Mouse (Mus musculus): ENCODE results near the gene Ren1. TPM values are rescaled to one million over a fixed set of nuclear protein-coding genes. Genes with fewer than 3 reads are reported as not detected.

The Ren1 gene
- polyA plus RNA-seq, 1 experiment from 2014 or later, result 0.25 TPM

DNA sequence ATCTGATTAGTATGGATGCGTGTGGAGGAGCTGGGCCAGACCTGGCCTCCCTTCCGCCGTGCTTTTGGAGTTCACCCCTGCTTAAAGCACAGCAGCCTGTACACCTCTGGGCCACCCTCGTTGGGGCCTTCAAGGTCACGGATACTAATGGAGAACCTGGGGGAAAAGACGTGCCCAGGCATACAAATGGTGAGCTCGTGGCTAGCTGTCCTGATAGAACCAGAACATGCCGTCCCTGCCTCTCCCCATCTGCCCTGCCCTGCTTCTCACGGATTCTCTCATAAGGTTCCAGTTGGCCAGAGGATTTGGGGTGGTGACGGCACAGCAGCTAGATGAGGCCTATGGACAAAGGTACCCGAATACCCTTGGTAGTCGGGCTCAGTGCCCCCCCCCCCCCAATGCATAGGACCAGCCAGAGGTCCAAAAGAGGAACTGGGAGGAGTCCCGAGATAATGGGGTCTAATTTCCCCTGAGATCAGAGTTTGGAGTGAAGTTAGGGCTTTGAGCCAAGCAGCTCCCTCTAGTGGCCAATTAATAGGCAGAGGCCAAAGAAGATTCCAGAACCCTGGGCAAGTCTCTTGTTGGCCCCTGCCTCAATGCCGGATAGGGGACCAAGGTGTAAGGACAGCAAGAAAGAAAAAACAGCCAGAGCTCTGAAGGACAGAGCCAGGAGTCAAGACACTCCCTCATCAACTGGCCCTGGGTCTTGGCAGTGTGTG is 30.2 kb downstream of the Ren1 start:
- Histone ChIP-seq H3K27me3 (no peaks in the 10 kb centered on the region), H3K9me3 (no peaks in the 10 kb centered on the region), H3K4me2 (no peak overlapping the region), H3K27ac (no peak overlapping the region), H3K4me3 (no peak overlapping the region), H3K9ac (no peak overlapping the region), H3K4me1 (peaks cover 5% of the 10 kb centered on the region), H3K36me3 (peaks cover 14% of the 10 kb centered on the region)
- WGBS, result 70% methylated on average over 14 of the region's 14 CpGs
- no peak for ATAC-seq (ENCODE audit: insufficient number of reproducible peaks, insufficient read depth, low FRiP score, low TSS enrichment, low read depth)

DNA sequence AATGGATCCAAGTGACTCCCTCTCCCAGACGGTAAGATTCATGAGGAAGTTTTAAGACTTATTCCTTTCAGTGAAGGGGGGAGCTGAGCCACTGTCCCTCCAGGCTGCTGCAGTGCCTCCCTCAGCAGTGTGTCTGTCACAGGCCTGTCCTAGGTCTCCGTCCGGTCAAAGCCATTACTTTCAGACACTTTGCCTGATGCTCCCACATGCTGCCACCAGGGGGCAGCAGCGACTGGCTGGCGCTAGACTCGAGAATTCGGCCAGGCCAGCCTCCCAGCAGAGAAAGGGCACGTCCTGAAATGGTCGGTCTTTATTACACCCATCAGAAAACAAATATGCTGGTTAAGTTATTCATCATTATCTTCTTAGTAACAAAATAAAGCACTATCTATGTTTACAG is 31.7 kb downstream of the Ren1 start:
- no peak for ATAC-seq (ENCODE audit: insufficient number of reproducible peaks, insufficient read depth, low FRiP score, low TSS enrichment, low read depth)
- Histone ChIP-seq H3K9me3 (no peaks in the 10 kb centered on the region), H3K36me3 (peaks cover 14% of the 10 kb centered on the region), H3K4me1 (peaks cover 13% of the 10 kb centered on the region), H3K27ac (no peak overlapping the region), H3K4me3 (no peak overlapping the region), H3K4me2 (no peak overlapping the region), H3K9ac (no peak overlapping the region), H3K27me3 (no peaks in the 10 kb centered on the region)
- 7% methylated on average over 9 of the region's 9 CpGs for WGBS

GRCm38 (mm10) chr1:133382552-133383155 is 32.3 kb downstream of the Ren1 start:
- Histone ChIP-seq H3K9me3 (no peaks in the 10 kb centered on the region), H3K9ac (no peak overlapping the region), H3K4me3 (no peak overlapping the region), H3K4me2 (no peak overlapping the region), H3K36me3 (peaks cover 14% of the 10 kb centered on the region), H3K27me3 (no peaks in the 10 kb centered on the region), H3K4me1 (peaks cover 13% of the 10 kb centered on the region), H3K27ac (no peak overlapping the region)
- WGBS, result 54% methylated on average over 12 of the region's 12 CpGs
- no peak for ATAC-seq (ENCODE audit: insufficient number of reproducible peaks, insufficient read depth, low FRiP score, low TSS enrichment, low read depth)

GRCm38 (mm10) chr1:133383157-133383783 is 33.0 kb downstream of the Ren1 start:
- Histone ChIP-seq H3K27ac (no peak overlapping the region), H3K27me3 (no peaks in the 10 kb centered on the region), H3K9ac (no peak overlapping the region), H3K9me3 (no peaks in the 10 kb centered on the region), H3K36me3 (peaks cover 14% of the 10 kb centered on the region), H3K4me3 (no peak overlapping the region), H3K4me2 (no peak overlapping the region), H3K4me1 (peaks cover 13% of the 10 kb centered on the region)
- no peak for ATAC-seq (ENCODE audit: insufficient number of reproducible peaks, insufficient read depth, low FRiP score, low TSS enrichment, low read depth)
- WGBS, result 93% methylated on average over 14 of the region's 14 CpGs

DNA sequence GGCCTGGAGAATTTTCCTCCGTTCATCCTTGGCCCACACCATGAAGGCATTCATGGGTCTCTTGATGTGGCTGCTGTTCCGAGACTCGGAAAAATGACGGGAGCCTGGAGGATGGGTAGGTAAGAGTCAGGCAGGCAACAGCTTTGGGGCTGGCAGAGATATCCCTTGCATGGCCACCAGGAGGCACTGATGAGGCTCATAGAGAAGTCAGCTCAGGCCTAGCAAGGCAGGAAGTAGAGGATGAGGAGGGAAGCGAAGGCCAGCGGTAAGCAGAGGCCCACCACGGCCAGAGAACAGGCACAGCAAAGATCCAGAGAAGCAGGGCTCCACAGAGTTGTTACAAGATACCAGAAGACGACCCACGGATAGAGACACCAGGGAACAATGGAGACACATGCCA is 35.2 kb downstream of the Ren1 start:
- Histone ChIP-seq H3K36me3 (peaks cover 25% of the 10 kb centered on the region), H3K4me3 (peak overlapping the region; percentile 8; the same call in 1 of the 2 replicates), H3K9me3 (no peaks in the 10 kb centered on the region), H3K9ac (peak overlapping the region; percentile 51), H3K4me2 (peak overlapping the region; percentile 31), H3K4me1 (peaks cover 11% of the 10 kb centered on the region), H3K27me3 (no peaks in the 10 kb centered on the region), H3K27ac (no peak overlapping the region)
- ATAC-seq (ENCODE audit: insufficient number of reproducible peaks, insufficient read depth, low FRiP score, low TSS enrichment, low read depth), result no peak
- 40% methylated on average over 9 of the region's 9 CpGs for WGBS

- H3K27ac ChIP-seq, result no peak overlapping the region
- ATAC-seq (ENCODE audit: insufficient number of reproducible peaks, insufficient read depth, low FRiP score, low TSS enrichment, low read depth), result no peak
- H3K4me3 ChIP-seq, result no peak overlapping the region
These were observed 35.9 kb downstream of the Ren1 start for GRCm38 (mm10) chr1:133386209-133386608.

DNA sequence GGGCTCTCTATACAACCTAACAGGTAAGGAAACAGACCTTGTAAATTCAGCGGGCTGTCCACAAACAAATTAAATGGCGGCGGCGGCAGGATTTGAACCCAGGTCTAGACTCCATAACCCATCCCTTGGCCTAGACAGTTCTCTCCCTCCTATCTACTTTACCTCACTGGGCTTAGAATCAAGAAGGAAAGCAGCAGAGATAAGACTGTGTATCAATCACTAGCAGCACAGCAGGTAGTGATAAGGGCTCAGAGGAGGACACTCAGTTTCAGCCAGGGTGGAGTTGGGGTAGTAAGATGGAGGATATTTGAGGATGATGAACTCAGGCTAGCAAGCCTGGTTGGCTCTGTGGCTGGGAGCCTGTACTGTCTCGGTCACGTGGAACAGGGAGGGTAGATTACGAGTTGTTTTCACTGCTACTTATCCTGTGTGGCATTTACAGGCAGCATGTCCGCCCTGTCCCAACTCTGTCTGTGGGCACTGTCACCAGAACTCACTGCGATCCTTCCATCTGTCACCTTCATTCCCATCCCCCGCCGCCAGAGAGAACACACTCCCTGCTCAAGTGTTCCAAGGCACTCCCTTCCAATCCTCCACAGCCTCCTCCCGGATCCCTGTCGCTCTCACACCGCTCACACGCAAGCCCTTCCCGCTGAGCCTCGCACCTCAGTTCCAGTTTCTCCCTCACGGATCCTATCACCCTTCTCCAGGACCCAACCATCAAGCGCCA is 37.4 kb downstream of the Ren1 start:
- peaks cover 39% of the 10 kb centered on the region for H3K36me3 ChIP-seq
- no peak overlapping the region for H3K27ac ChIP-seq
- no peaks in the 10 kb centered on the region for H3K27me3 ChIP-seq
- 69% methylated on average over 19 of the region's 19 CpGs for WGBS
- no peaks in the 10 kb centered on the region for H3K9me3 ChIP-seq
- no peak overlapping the region for H3K4me2 ChIP-seq
- no peak overlapping the region for H3K4me3 ChIP-seq
- H3K4me1 ChIP-seq, result peaks cover 9% of the 10 kb centered on the region
- no peak overlapping the region for H3K9ac ChIP-seq
- no peak for ATAC-seq (ENCODE audit: insufficient number of reproducible peaks, insufficient read depth, low FRiP score, low TSS enrichment, low read depth)

More at GRCm38 (mm10) chr1:133386209-133386608, 35.9 kb downstream of the Ren1 start:
- Histone ChIP-seq H3K4me2 (peak overlapping the region; percentile 31; the same call in 1 of the 2 replicates), H3K36me3 (peaks cover 28% of the 10 kb centered on the region), H3K9me3 (no peaks in the 10 kb centered on the region), H3K4me1 (peaks cover 9% of the 10 kb centered on the region), H3K9ac (peak overlapping the region; percentile 51), H3K27me3 (no peaks in the 10 kb centered on the region)
- 56% methylated on average over 11 of the region's 11 CpGs for WGBS

- H3K4me1 ChIP-seq, result peaks cover 12% of the 10 kb centered on the region
- H3K4me3 ChIP-seq, result no peak overlapping the region
- WGBS, result 66% methylated on average over 4 of the region's 4 CpGs
- H3K27ac ChIP-seq, result no peak overlapping the region
- peaks cover 18% of the 10 kb centered on the region for H3K36me3 ChIP-seq
- no peaks in the 10 kb centered on the region for H3K9me3 ChIP-seq
- H3K9ac ChIP-seq, result no peak overlapping the region
- H3K4me2 ChIP-seq, result no peak overlapping the region
- ATAC-seq (ENCODE audit: insufficient number of reproducible peaks, insufficient read depth, low FRiP score, low TSS enrichment, low read depth), result no peak
- H3K27me3 ChIP-seq, result no peaks in the 10 kb centered on the region
These were observed 44.4 kb downstream of the Ren1 start for GRCm38 (mm10) chr1:133394702-133395101.

DNA sequence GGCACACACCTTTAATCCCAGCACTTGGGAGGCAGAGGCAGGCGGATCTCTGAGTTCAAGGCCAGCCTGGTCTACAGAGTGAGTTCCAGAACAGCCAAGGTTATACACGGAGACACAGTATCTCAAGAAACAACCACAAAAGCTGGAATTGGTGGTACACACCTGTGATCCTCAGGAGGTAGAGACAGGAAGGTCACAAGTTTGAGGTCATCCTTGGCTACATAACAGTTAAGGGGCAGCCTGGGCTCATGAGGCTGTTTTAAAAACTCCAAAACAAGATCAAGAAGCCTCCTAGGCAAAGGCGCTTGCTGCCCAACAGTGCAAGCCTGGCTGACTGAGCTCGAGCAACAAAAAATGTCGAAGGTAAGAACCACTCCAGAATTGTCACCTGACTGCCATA is 46.4 kb downstream of the Ren1 start:
- ATAC-seq (ENCODE audit: insufficient number of reproducible peaks, insufficient read depth, low FRiP score, low TSS enrichment, low read depth), result no peak
- 86% methylated on average over 5 of the region's 5 CpGs for WGBS

DNA sequence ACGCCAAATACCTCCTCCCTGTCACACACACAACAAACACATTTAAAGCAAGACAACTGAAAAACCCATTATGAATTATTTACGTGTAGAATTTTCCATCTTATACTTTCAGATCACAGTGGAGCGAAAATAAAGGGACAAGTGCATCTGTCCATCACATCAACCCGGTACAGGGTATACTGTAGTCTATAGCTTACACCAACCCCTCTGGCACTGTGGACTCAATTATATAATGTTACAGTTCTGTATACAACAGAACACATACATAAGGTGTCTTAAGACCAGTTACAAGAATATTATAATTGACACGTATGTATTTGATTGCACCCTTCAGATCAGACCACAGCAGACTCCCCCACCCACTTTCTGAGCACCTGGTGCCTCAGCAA is 46.8 kb downstream of the Ren1 start:
- Histone ChIP-seq H3K27ac (peak overlapping the region; percentile 75), H3K36me3 (0 out of 2 replicates have a peak, but pooled peaks cover 3% of the 10 kb centered on the region), H3K9me3 (no peaks in the 10 kb centered on the region), H3K4me1 (peaks cover 12% of the 10 kb centered on the region), H3K4me3 (no peak overlapping the region), H3K9ac (no peak overlapping the region), H3K4me2 (peak overlapping the region; percentile 34), H3K27me3 (no peaks in the 10 kb centered on the region)
- WGBS, result 66% methylated on average over 5 of the region's 5 CpGs
- ATAC-seq (ENCODE audit: insufficient number of reproducible peaks, insufficient read depth, low FRiP score, low TSS enrichment, low read depth), result no peak

More for the DNA sequence above, 46.4 kb downstream of the Ren1 start:
- H3K4me1 ChIP-seq, result peaks cover 12% of the 10 kb centered on the region
- peaks cover 7% of the 10 kb centered on the region for H3K36me3 ChIP-seq
- no peak overlapping the region for H3K4me2 ChIP-seq
- no peak overlapping the region for H3K9ac ChIP-seq
- H3K9me3 ChIP-seq, result no peaks in the 10 kb centered on the region
- no peak overlapping the region for H3K27ac ChIP-seq
- H3K4me3 ChIP-seq, result no peak overlapping the region
- no peaks in the 10 kb centered on the region for H3K27me3 ChIP-seq

- H3K4me2 ChIP-seq, result peak overlapping the region; percentile 34
These were observed 47.4 kb downstream of the Ren1 start for GRCm38 (mm10) chr1:133397483-133398237.

More at GRCm38 (mm10) chr1:133397483-133398237, 47.4 kb downstream of the Ren1 start:
- 19% methylated on average over 17 of the region's 17 CpGs for WGBS
- H3K36me3 ChIP-seq, result no peaks in the 10 kb centered on the region
- H3K4me3 ChIP-seq, result no peak overlapping the region
- no peak for ATAC-seq (ENCODE audit: insufficient number of reproducible peaks, insufficient read depth, low FRiP score, low TSS enrichment, low read depth)
- no peaks in the 10 kb centered on the region for H3K9me3 ChIP-seq
- H3K9ac ChIP-seq, result peak overlapping the region; percentile 55
- H3K4me1 ChIP-seq, result peaks cover 12% of the 10 kb centered on the region
- H3K27me3 ChIP-seq, result no peaks in the 10 kb centered on the region
- peak overlapping the region; percentile 75 for H3K27ac ChIP-seq
